Mouse (Mus musculus): ENCODE results near the gene Endod1. TPM values are rescaled to one million over a fixed set of nuclear protein-coding genes. Genes with fewer than 3 reads are reported as not detected.

The Endod1 gene
- polyA plus RNA-seq, 1 experiment, result 7.0 TPM

GRCm38 (mm10) chr9:14313968-14314367, 67.3 kb downstream of the Endod1 start:
- TF ChIP-seq MYOD1 (IDR thresholded peaks at IDR 0.05; ENCODE audit: control insufficient read depth in 1 of 3, insufficient read length in 2 of 3, low read depth in 2 of 3), result no peak
- TF ChIP-seq MAX (IDR thresholded peaks at IDR 0.05; ENCODE audit: low read depth), result no peak
- TF ChIP-seq TCF3 (IDR thresholded peaks at IDR 0.05; ENCODE audit: insufficient read length, low read depth), result no peak
- TF ChIP-seq SRF (IDR thresholded peaks at IDR 0.05; ENCODE audit: control insufficient read depth, insufficient read length, low read depth), result no peak
- no peak for TF ChIP-seq CEBPB (IDR thresholded peaks at IDR 0.05; ENCODE audit: insufficient read depth, poor library complexity, severe bottlenecking)
- no peak for TF ChIP-seq REST (IDR thresholded peaks at IDR 0.05; ENCODE audit: insufficient read depth, insufficient read length)
- TF ChIP-seq TCF12 (IDR thresholded peaks at IDR 0.05; ENCODE audit: insufficient read depth, poor library complexity, severe bottlenecking), result no peak
- no peak for TF ChIP-seq MYOG (IDR thresholded peaks at IDR 0.05; ENCODE audit: control insufficient read depth in 1 of 3, insufficient read depth in 1 of 3, insufficient read length in 2 of 3, low read depth in 2 of 3)
- TF ChIP-seq POLR2A (IDR thresholded peaks at IDR 0.05; ENCODE audit: insufficient read length, low read depth), result no peak
- no peak for TF ChIP-seq POLR2AphosphoS2 (IDR thresholded peaks at IDR 0.05; ENCODE audit: insufficient read length, low read depth)
- no peak for TF ChIP-seq E2F4 (IDR thresholded peaks at IDR 0.05; ENCODE audit: insufficient read depth)
- TF ChIP-seq USF1 (IDR thresholded peaks at IDR 0.05; ENCODE audit: low read depth), result no peak
- H3K4me2 ChIP-seq (ENCODE audit: low read depth), result no peak overlapping the region
- no peaks in the 10 kb centered on the region for H3K27me3 ChIP-seq (ENCODE audit: control insufficient read depth, insufficient read depth, insufficient read length)
- no peaks in the 10 kb centered on the region for H3K36me3 ChIP-seq (ENCODE audit: control insufficient read depth, insufficient read depth)
- H3K4me3 ChIP-seq, result no peak overlapping the region
- no peaks in the 10 kb centered on the region for H3K79me2 ChIP-seq (ENCODE audit: control insufficient read depth, insufficient read depth)
- no peak overlapping the region for H3ac ChIP-seq (ENCODE audit: control insufficient read depth, insufficient read length)

- no peaks in the 10 kb centered on the region for H3K27me3 ChIP-seq (ENCODE audit: control insufficient read depth, insufficient read depth, insufficient read length)
These were observed 74.0 kb downstream of the Endod1 start for GRCm38 (mm10) chr9:14307341-14307740.

GRCm38 (mm10) chr9:14304262-14304968, 76.9 kb downstream of the Endod1 start:
- H3K36me3 ChIP-seq (ENCODE audit: control insufficient read depth, insufficient read depth), result no peaks in the 10 kb centered on the region
- no peaks in the 10 kb centered on the region for H3K79me2 ChIP-seq (ENCODE audit: control insufficient read depth, insufficient read depth)
- no peaks in the 10 kb centered on the region for H3K27me3 ChIP-seq (ENCODE audit: control insufficient read depth, insufficient read depth, insufficient read length)
- TF ChIP-seq TCF12 (IDR thresholded peaks at IDR 0.05; ENCODE audit: insufficient read depth, poor library complexity, severe bottlenecking) (no peak), POLR2AphosphoS2 (IDR thresholded peaks at IDR 0.05; ENCODE audit: insufficient read length, low read depth) (no peak), POLR2A (IDR thresholded peaks at IDR 0.05; ENCODE audit: insufficient read length, low read depth) (no peak), USF1 (IDR thresholded peaks at IDR 0.05; ENCODE audit: low read depth) (no peak), MAX (IDR thresholded peaks at IDR 0.05; ENCODE audit: low read depth) (no peak), MYOG (IDR thresholded peaks at IDR 0.05; ENCODE audit: control insufficient read depth in 1 of 3, insufficient read depth in 1 of 3, insufficient read length in 2 of 3, low read depth in 2 of 3) (no peak), REST (IDR thresholded peaks at IDR 0.05; ENCODE audit: insufficient read depth, insufficient read length) (no peak), CEBPB (IDR thresholded peaks at IDR 0.05; ENCODE audit: insufficient read depth, poor library complexity, severe bottlenecking) (no peak), E2F4 (IDR thresholded peaks at IDR 0.05; ENCODE audit: insufficient read depth) (no peak), TCF3 (IDR thresholded peaks at IDR 0.05; ENCODE audit: insufficient read length, low read depth) (no peak), SRF (IDR thresholded peaks at IDR 0.05; ENCODE audit: control insufficient read depth, insufficient read length, low read depth) (no peak), MYOD1 (IDR thresholded peaks at IDR 0.05; ENCODE audit: control insufficient read depth in 1 of 3, insufficient read length in 2 of 3, low read depth in 2 of 3) (no peak)
- H3ac ChIP-seq (ENCODE audit: control insufficient read depth, insufficient read length), result no peak overlapping the region
- H3K4me3 ChIP-seq, result no peak overlapping the region
- no peak overlapping the region for H3K4me2 ChIP-seq (ENCODE audit: low read depth)

More at GRCm38 (mm10) chr9:14307341-14307740, 74.0 kb downstream of the Endod1 start:
- no peak overlapping the region for H3ac ChIP-seq (ENCODE audit: control insufficient read depth, insufficient read length)
- no peak overlapping the region for H3K4me2 ChIP-seq (ENCODE audit: low read depth)
- no peaks in the 10 kb centered on the region for H3K79me2 ChIP-seq (ENCODE audit: control insufficient read depth, insufficient read depth)
- no peaks in the 10 kb centered on the region for H3K36me3 ChIP-seq (ENCODE audit: control insufficient read depth, insufficient read depth)
- TF ChIP-seq MAX (IDR thresholded peaks at IDR 0.05; ENCODE audit: low read depth) (no peak), POLR2AphosphoS2 (IDR thresholded peaks at IDR 0.05; ENCODE audit: insufficient read length, low read depth) (no peak), TCF3 (IDR thresholded peaks at IDR 0.05; ENCODE audit: insufficient read length, low read depth) (no peak), SRF (IDR thresholded peaks at IDR 0.05; ENCODE audit: control insufficient read depth, insufficient read length, low read depth) (no peak), POLR2A (IDR thresholded peaks at IDR 0.05; ENCODE audit: insufficient read length, low read depth) (no peak), REST (IDR thresholded peaks at IDR 0.05; ENCODE audit: insufficient read depth, insufficient read length) (no peak)
- no peak overlapping the region for H3K4me3 ChIP-seq

Other genes starting within 250 kb of the Endod1 start
- gene Sesn3, start 106.4 kb downstream of the Endod1 start, polyA plus RNA-seq (2012; fragmentation: generic; extraction: Trizol), result 4.7 TPM
- gene Kdm4d, start 119.0 kb upstream of the Endod1 start, polyA plus RNA-seq (2012; fragmentation: generic; extraction: Trizol), result not detected
- 107 TPM for gene Cwc15, start 119.1 kb upstream of the Endod1 start, polyA plus RNA-seq (2012; fragmentation: generic; extraction: Trizol)